Comparison of ENCODE assay signal across 9 mouse cellular contexts in genomic region chr13:30966507-30966911, GRCm38 (mm10). TPM values are rescaled to one million over a fixed set of nuclear protein-coding genes. Genes with fewer than 3 reads are reported as not detected.
A peak's percentile ranks its signal among the peaks of the same experiment; 100 is the strongest.
DNase-seq lines count a peak whose midpoint lies in the region; ATAC-seq and TF ChIP-seq lines count a peak whose summit lies in the region.
"Had no signal": no experiment of that assay in that cellular context is flagged by ENCODE, and none has a peak within 500 bp of the region (broad histone marks: within the 10 kb centered on the region; RNA-seq: fewer than 3 reads in every experiment).

No protein-coding gene starts in this region.

- no peak overlapping the region for H3K4me3 ChIP-seq in gastrocnemius, adult 2 months
- no peak overlapping the region for H3K4me3 ChIP-seq in forebrain, embryonic 15.5 days

- no peak for TF ChIP-seq CTCF in gastrocnemius, adult 2 months (IDR thresholded peaks at IDR 0.05)

- peak overlapping the region; percentile 38 for H3K27ac ChIP-seq in gastrocnemius, adult 2 months
- no peak overlapping the region for H3K27ac ChIP-seq in forebrain, embryonic 15.5 days (replicated peaks)

- peaks cover 14% of the 10 kb centered on the region for H3K4me1 ChIP-seq in forebrain, embryonic 15.5 days

- H3K36me3 ChIP-seq in forebrain, embryonic 15.5 days, result no peaks in the 10 kb centered on the region

- DNase-seq in gastrocnemius, adult 2 months, result no peak
- DNase-seq in gastrocnemius, postnatal 10 days, result no peak
- DNase-seq in ES-CJ7 (ENCODE audit: low read depth, low spot score), result peak; percentile 9
- DNase-seq in lung, postnatal 4 days, result peak; percentile 44 to 77
- no peak for DNase-seq in Muller cell, postnatal 12 days (ENCODE audit: inconsistent ontology term)
- no peak for DNase-seq in T-cell, adult 2 months (ENCODE audit: low spot score)

- H3K4me2 ChIP-seq in forebrain, embryonic 15.5 days (replicated peaks), result peak overlapping the region; percentile 25; the same call in 1 of the 2 replicates

- WGBS in forebrain, embryonic 15.5 days, result 14% methylated on average over 10 of the region's 10 CpGs

- H3K27me3 ChIP-seq in forebrain, embryonic 15.5 days, result no peaks in the 10 kb centered on the region

- ATAC-seq in forebrain, embryonic 15.5 days (replicated peaks), result peak; percentile 68
- ATAC-seq in CD4-positive, CD25-positive, alpha-beta regulatory T cell, adult 4 months, result no peak

- H3K9me3 ChIP-seq in forebrain, embryonic 15.5 days, result no peaks in the 10 kb centered on the region

- intact Hi-C loops in gastrocnemius, adult 2 months (cut with DNase I), result loop anchor here (5.0 kb wide), 1 partner anchor 44 kb away; no protein-coding TSS in a partner anchor

- no peak overlapping the region for H3K9ac ChIP-seq in forebrain, embryonic 15.5 days (replicated peaks)

RNA-seq across cellular contexts. Expression of gene Exoc2, which starts 7.4 kb away (rescaled TPM):
- 10 to 100 TPM; 14.2 to 15.1 TPM for total RNA-seq in gastrocnemius, adult 2 months (2021)
- total RNA-seq in gastrocnemius, postnatal 10 days (2021), result 10 to 100 TPM; 13.9 to 15.9 TPM
- 55.8 and 56.4 TPM in 2 replicates for polyA plus RNA-seq in forebrain, embryonic 15.5 days (2015; fragmentation: Nextera tagmentation; extraction: Ambion mirVana)
- polyA plus RNA-seq in CD4-positive, CD25-positive, alpha-beta regulatory T cell, adult 4 months (2017; shearing (Covaris generic)), result 100 to 1,000 TPM in 1 of 2 experiments, 10 to 100 TPM in 1; 68.2 to 103 TPM

RNA-seq across cellular contexts. Expression of gene Gm5447, which starts 7.5 kb away (rescaled TPM):
- total RNA-seq in gastrocnemius, adult 2 months (2021), result not detected
- not detected for total RNA-seq in gastrocnemius, postnatal 10 days (2021)
- 0.09 TPM in 1 of 2 replicates, not detected in the other for polyA plus RNA-seq in forebrain, embryonic 15.5 days (2015; fragmentation: Nextera tagmentation; extraction: Ambion mirVana)
- polyA plus RNA-seq in CD4-positive, CD25-positive, alpha-beta regulatory T cell, adult 4 months (2017; shearing (Covaris generic)), result not detected
- polyA plus RNA-seq: heart, postnatal 0 days had no signal

RNA-seq across cellular contexts. Expression of gene Hus1b, which starts 18.9 kb away (rescaled TPM):
- total RNA-seq in gastrocnemius, adult 2 months (2021), result under 1 TPM in 1 of 2 experiments, not detected in 1; 0.28 TPM
- total RNA-seq in gastrocnemius, postnatal 10 days (2021), result under 1 TPM in 1 of 2 experiments, not detected in 1; 0.26 TPM
- polyA plus RNA-seq in forebrain, embryonic 15.5 days (2015; fragmentation: Nextera tagmentation; extraction: Ambion mirVana), result not detected in 2 replicates
- polyA plus RNA-seq in CD4-positive, CD25-positive, alpha-beta regulatory T cell, adult 4 months (2017; shearing (Covaris generic)), result under 1 TPM; 0.46 to 0.73 TPM
- polyA plus RNA-seq: heart, postnatal 0 days had no signal

Comparison
In these comparisons a context has a peak if more than half of its experiments do, and no peak if none do; other contexts are left out.
1. DNase-seq: peak in ES-CJ7 (single experiment) and lung, postnatal 4 days (2 of 2); none in gastrocnemius, adult 2 months (single experiment), gastrocnemius, postnatal 10 days (single experiment), Muller cell, postnatal 12 days (single experiment) and T-cell, adult 2 months (single experiment).